ENCODE assay signal across 8 mouse cellular contexts in genomic region chr7:19178035-19178434, GRCm38 (mm10). TPM values are rescaled to one million over a fixed set of nuclear protein-coding genes. Genes with fewer than 3 reads are reported as not detected.
DNase-seq lines count a peak whose midpoint lies in the region; ATAC-seq lines count a peak whose summit lies in the region.

No protein-coding gene starts in this region.

- H3K9me3 ChIP-seq in neural tube, embryonic 11.5 days (ENCODE audit: control insufficient read depth, low read length): no peaks in the 10 kb centered on the region
- H3K9me3 ChIP-seq in hindbrain, embryonic 15.5 days: no peaks in the 10 kb centered on the region
- no peaks in the 10 kb centered on the region for H3K9me3 ChIP-seq in neural tube, embryonic 14.5 days (ENCODE audit: control insufficient read depth, low read length)

- 0 out of 2 replicates have a peak overlapping the region, but pooled peaks have one; percentile 14 for H3K4me3 ChIP-seq in neural tube, embryonic 11.5 days (ENCODE audit: low read depth, low read length)
- H3K4me3 ChIP-seq in hindbrain, embryonic 15.5 days: peak overlapping the region; percentile 78
- H3K4me3 ChIP-seq in neural tube, embryonic 14.5 days (ENCODE audit: low read depth, low read length): peak overlapping the region; percentile 13; the same call in 1 of the 2 replicates

- intact Hi-C loops in left cerebral cortex, postnatal 4 days (cut with DNase I): no loop called here

- peak overlapping the region; percentile 15 for H3K4me2 ChIP-seq in neural tube, embryonic 11.5 days (ENCODE audit: low read depth)
- peak overlapping the region; percentile 78 for H3K4me2 ChIP-seq in hindbrain, embryonic 15.5 days
- H3K4me2 ChIP-seq in neural tube, embryonic 14.5 days (ENCODE audit: low read depth, low read length): peak overlapping the region; percentile 67

- H3K9ac ChIP-seq in neural tube, embryonic 11.5 days (ENCODE audit: low read length): no peak overlapping the region
- peak overlapping the region; percentile 83 for H3K9ac ChIP-seq in hindbrain, embryonic 15.5 days
- H3K9ac ChIP-seq in neural tube, embryonic 14.5 days (replicated peaks; ENCODE audit: low read depth, low read length): no peak overlapping the region

- DNase-seq in cerebellum, adult 11 months: peak; percentile 55
- DNase-seq in cerebellum, adult 9-10 months: no peak
- no peak for DNase-seq in neural tube, embryonic 11.5 days (ENCODE audit: low spot score)
- no peak for DNase-seq in neural tube, embryonic 10.5 days (ENCODE audit: extremely low spot score, low spot score)
- DNase-seq in spleen, postnatal 4 days (ENCODE audit: low spot score in 2 of 2): no peak
- no peak for DNase-seq in left cerebral cortex, postnatal 4 days

- no peak overlapping the region for H3K27ac ChIP-seq in neural tube, embryonic 11.5 days (ENCODE audit: low read depth, low read length)
- H3K27ac ChIP-seq in hindbrain, embryonic 15.5 days (replicated peaks): no peak overlapping the region
- H3K27ac ChIP-seq in neural tube, embryonic 14.5 days (ENCODE audit: low read depth, low read length): no peak overlapping the region

- no peaks in the 10 kb centered on the region for H3K36me3 ChIP-seq in neural tube, embryonic 11.5 days (ENCODE audit: control insufficient read depth, insufficient read depth, low read length)
- peaks cover 10% of the 10 kb centered on the region; the same call in 1 of the 2 replicates for H3K36me3 ChIP-seq in hindbrain, embryonic 15.5 days
- peaks cover 8% of the 10 kb centered on the region; the same call in 1 of the 2 replicates for H3K36me3 ChIP-seq in neural tube, embryonic 14.5 days (ENCODE audit: control insufficient read depth, insufficient read depth, low read length)

- 10% methylated on average over 18 of the region's 18 CpGs for WGBS in neural tube, embryonic 11.5 days
- 5% methylated on average over 18 of the region's 18 CpGs for WGBS in hindbrain, embryonic 15.5 days
- WGBS in neural tube, embryonic 14.5 days: 8% methylated on average over 18 of the region's 18 CpGs

- no peak for ATAC-seq in neural tube, embryonic 11.5 days (ENCODE audit: insufficient read depth, low FRiP score, low TSS enrichment)
- no peak for ATAC-seq in hindbrain, embryonic 15.5 days (ENCODE audit: low FRiP score, low read depth)
- ATAC-seq in neural tube, embryonic 14.5 days (ENCODE audit: low read depth): no peak

- peaks cover 48% of the 10 kb centered on the region for H3K27me3 ChIP-seq in neural tube, embryonic 11.5 days (ENCODE audit: control insufficient read depth, insufficient read depth, low read length)
- peaks cover 31% of the 10 kb centered on the region; the same call in 1 of the 2 replicates for H3K27me3 ChIP-seq in hindbrain, embryonic 15.5 days
- H3K27me3 ChIP-seq in neural tube, embryonic 14.5 days (ENCODE audit: control insufficient read depth, insufficient read depth, low read length): 0 out of 2 replicates have a peak, but pooled peaks cover 9% of the 10 kb centered on the region

- peaks cover 2% of the 10 kb centered on the region; the same call in 1 of the 2 replicates for H3K4me1 ChIP-seq in neural tube, embryonic 11.5 days (ENCODE audit: control insufficient read depth, insufficient read depth, low read length)
- H3K4me1 ChIP-seq in hindbrain, embryonic 15.5 days (replicated peaks): peaks cover 44% of the 10 kb centered on the region
- H3K4me1 ChIP-seq in neural tube, embryonic 14.5 days (ENCODE audit: control insufficient read depth, insufficient read depth, low read length): peaks cover 16% of the 10 kb centered on the region

RNA-seq across cellular contexts. Expression of gene Eml2, which starts 1.8 kb away (rescaled TPM):
- 1.3 and 2.0 TPM in 2 replicates for polyA plus RNA-seq in neural tube, embryonic 11.5 days (2014; fragmentation: Nextera tagmentation; extraction: Ambion mirVana)
- polyA plus RNA-seq in hindbrain, embryonic 15.5 days (2015; fragmentation: Nextera tagmentation; extraction: Ambion mirVana): 8.2 and 8.8 TPM in 2 replicates
- 3.5 and 4.0 TPM in 2 replicates for polyA plus RNA-seq in neural tube, embryonic 14.5 days (2014; fragmentation: Nextera tagmentation; extraction: Ambion mirVana)
- total RNA-seq in left cerebral cortex, postnatal 4 days (2021): 100 to 1,000 TPM; 102 to 106 TPM

RNA-seq across cellular contexts. Expression of gene Gipr, which starts 12.1 kb away (rescaled TPM):
- polyA plus RNA-seq in neural tube, embryonic 11.5 days (2014; fragmentation: Nextera tagmentation; extraction: Ambion mirVana): 0.69 and 0.76 TPM in 2 replicates
- polyA plus RNA-seq in hindbrain, embryonic 15.5 days (2015; fragmentation: Nextera tagmentation; extraction: Ambion mirVana): 2.1 TPM in 2 replicates
- 0.75 and 1.8 TPM in 2 replicates for polyA plus RNA-seq in neural tube, embryonic 14.5 days (2014; fragmentation: Nextera tagmentation; extraction: Ambion mirVana)
- 10 to 100 TPM; 22.7 to 25.8 TPM for total RNA-seq in left cerebral cortex, postnatal 4 days (2021)

RNA-seq across cellular contexts. Expression of gene Snrpd2, which starts 28.5 kb away (rescaled TPM):
- polyA plus RNA-seq in neural tube, embryonic 11.5 days (2014; fragmentation: Nextera tagmentation; extraction: Ambion mirVana): 148 and 152 TPM in 2 replicates
- 116 and 118 TPM in 2 replicates for polyA plus RNA-seq in hindbrain, embryonic 15.5 days (2015; fragmentation: Nextera tagmentation; extraction: Ambion mirVana)
- polyA plus RNA-seq in neural tube, embryonic 14.5 days (2014; fragmentation: Nextera tagmentation; extraction: Ambion mirVana): 94.1 and 110 TPM in 2 replicates
- 100 to 1,000 TPM; 126 to 130 TPM for total RNA-seq in left cerebral cortex, postnatal 4 days (2021)

RNA-seq across cellular contexts. Expression of gene Qpctl, which starts 28.9 kb away (rescaled TPM):
- polyA plus RNA-seq in neural tube, embryonic 11.5 days (2014; fragmentation: Nextera tagmentation; extraction: Ambion mirVana): 12.9 and 13.9 TPM in 2 replicates
- 21.7 and 24.2 TPM in 2 replicates for polyA plus RNA-seq in hindbrain, embryonic 15.5 days (2015; fragmentation: Nextera tagmentation; extraction: Ambion mirVana)
- polyA plus RNA-seq in neural tube, embryonic 14.5 days (2014; fragmentation: Nextera tagmentation; extraction: Ambion mirVana): 18.6 and 21.2 TPM in 2 replicates
- total RNA-seq in left cerebral cortex, postnatal 4 days (2021): 10 to 100 TPM; 17.6 to 19.9 TPM

RNA-seq across cellular contexts. Expression of gene Gpr4, which starts 34.3 kb away (rescaled TPM):
- polyA plus RNA-seq in neural tube, embryonic 11.5 days (2014; fragmentation: Nextera tagmentation; extraction: Ambion mirVana): 2.4 and 2.6 TPM in 2 replicates
- polyA plus RNA-seq in hindbrain, embryonic 15.5 days (2015; fragmentation: Nextera tagmentation; extraction: Ambion mirVana): 2.7 and 3.8 TPM in 2 replicates
- polyA plus RNA-seq in neural tube, embryonic 14.5 days (2014; fragmentation: Nextera tagmentation; extraction: Ambion mirVana): 2.9 and 3.4 TPM in 2 replicates
- 1 to 10 TPM; 3.5 to 4.3 TPM for total RNA-seq in left cerebral cortex, postnatal 4 days (2021)

Comparison
In these comparisons a context has a peak if more than half of its experiments do, and no peak if none do; other contexts are left out.
1. H3K4me2 ChIP-seq: peak in every context shown above with its lines; median percentile 78 in hindbrain, embryonic 15.5 days; 67 in neural tube, embryonic 14.5 days; 15 in neural tube, embryonic 11.5 days.
2. H3K4me3 ChIP-seq: peak in every context shown above with its lines; median percentile 78 in hindbrain, embryonic 15.5 days; 14 in neural tube, embryonic 11.5 days; 13 in neural tube, embryonic 14.5 days.